Mouse (Mus musculus) MEL (cell line): Measurements from ENCODE around the gene Ubtd2. TPM values are rescaled to one million over a fixed set of nuclear protein-coding genes. Genes with fewer than 3 reads are reported as not detected.

Source experiments
- DNase-seq: peaks from one replicate; pipeline ENCODE4 v3.0.0; 2011; ENCODE audit warnings: low read depth, low spot score
- H3K27ac ChIP-seq: 2 replicates; pipeline ENCODE4 v1.5.1; 2012; ENCODE audit warnings: low read depth, mild to moderate bottlenecking, control low read depth, low read length, moderate library complexity; ENCODE audit not compliant: control insufficient read depth
- H3K27me3 ChIP-seq, 2 experiments: fragments of 150-350 bp in 1 of 2; sonication (generic) in 1 of 2; 2 replicates each; pipeline ENCODE4 v1.6.1; 2012; ENCODE audit warnings: low read length in 2 of 2, mild to moderate bottlenecking in 2 of 2, improper control_type of control experiment in 1 of 2, moderate library complexity in 1 of 2; ENCODE audit not compliant: insufficient read depth in 2 of 2, control insufficient read depth in 1 of 2
- H3K36me3 ChIP-seq, 2 experiments: 2 replicates each; pipeline ENCODE4 v1.6.1; 2012 to 2014; ENCODE audit warnings: low read length in 2 of 2, improper control_type of control experiment in 1 of 2, inconsistent platforms in 1 of 2, mild to moderate bottlenecking in 1 of 2; ENCODE audit not compliant: insufficient read depth in 2 of 2, control insufficient read depth in 1 of 2
- H3K4me1 ChIP-seq, 2 experiments: fragments of 150-350 bp in 1 of 2; sonication (generic) in 1 of 2; 2 replicates each; pipeline ENCODE4 v1.6.1; 2012; ENCODE audit warnings: low read length in 2 of 2, improper control_type of control experiment in 1 of 2, mild to moderate bottlenecking in 1 of 2; ENCODE audit not compliant: insufficient read depth in 2 of 2, control insufficient read depth in 1 of 2
- H3K4me3 ChIP-seq, 2 experiments: fragments of 150-350 bp in 1 of 2; sonication (generic) in 1 of 2; 2 replicates each; pipeline ENCODE4 v1.5.1; 2012; ENCODE audit warnings: low read depth in 2 of 2, low read length in 2 of 2, mild to moderate bottlenecking in 2 of 2, moderate library complexity in 2 of 2, control low read depth in 1 of 2, improper control_type of control experiment in 1 of 2; ENCODE audit not compliant: control insufficient read depth in 1 of 2, insufficient read depth in 1 of 2
- H3K79me2 ChIP-seq: 2 replicates; pipeline ENCODE4 v1.6.1; 2012; ENCODE audit warnings: mild to moderate bottlenecking, low read length, moderate library complexity; ENCODE audit not compliant: control insufficient read depth, poor library complexity, insufficient read depth
- H3K9ac ChIP-seq: 2 replicates; pipeline ENCODE4 v1.6.1; 2012; ENCODE audit warnings: low read depth, mild to moderate bottlenecking, control low read depth, low read length, moderate library complexity; ENCODE audit not compliant: control insufficient read depth, poor library complexity, severe bottlenecking
- H3K9me3 ChIP-seq: fragments of 150-350 bp; sonication (generic); replicated peaks from 2 replicates; pipeline ENCODE4 v1.6.1; 2012; ENCODE audit warnings: mild to moderate bottlenecking, low read length, improper control_type of control experiment, moderate library complexity; ENCODE audit not compliant: insufficient read depth
- CHD1 ChIP-seq: IDR thresholded peaks from 2 replicates; pipeline ENCODE4 v1.6.1; 2012; ENCODE audit warnings: low read depth, mild to moderate bottlenecking, inconsistent platforms, low read length, improper control_type of control experiment
- CHD2 ChIP-seq: IDR thresholded peaks from 2 replicates; pipeline ENCODE4 v1.6.1; 2011; ENCODE audit warnings: low read length, improper control_type of control experiment
- GABPA ChIP-seq: IDR thresholded peaks from 2 replicates; pipeline ENCODE4 v1.6.1; 2012; ENCODE audit warnings: low read depth, mild to moderate bottlenecking, inconsistent platforms, low read length, improper control_type of control experiment, moderate library complexity
- MAFK ChIP-seq: IDR thresholded peaks from 2 replicates; pipeline ENCODE4 v1.6.1; 2011; ENCODE audit warnings: low read depth, mild to moderate bottlenecking, low read length, improper control_type of control experiment, borderline replicate concordance
- MAX ChIP-seq: IDR thresholded peaks from 2 replicates; pipeline ENCODE4 v1.6.1; 2011; ENCODE audit warnings: low read length, improper control_type of control experiment
- POLR2A ChIP-seq, 2 experiments: IDR thresholded peaks; 2 replicates each; pipeline ENCODE4 v1.6.1; 2011 to 2012; ENCODE audit warnings: low read length in 2 of 2, mild to moderate bottlenecking in 2 of 2, control low read depth in 1 of 2, improper control_type of control experiment in 1 of 2, low read depth in 1 of 2, moderate library complexity in 1 of 2; ENCODE audit not compliant: control insufficient read depth in 1 of 2, insufficient read depth in 1 of 2, poor library complexity in 1 of 2
- RCOR1 ChIP-seq: IDR thresholded peaks from 2 replicates; pipeline ENCODE4 v1.6.1; 2012; ENCODE audit warnings: low read depth, mild to moderate bottlenecking, inconsistent platforms, low read length, improper control_type of control experiment
- SIN3A ChIP-seq: IDR thresholded peaks from 2 replicates; pipeline ENCODE4 v1.6.1; 2012; ENCODE audit warnings: low read length, improper control_type of control experiment, inconsistent platforms
- TBP ChIP-seq: IDR thresholded peaks from 2 replicates; pipeline ENCODE4 v1.8.0; 2011; ENCODE audit warnings: low read depth, low read length, improper control_type of control experiment
- USF1 ChIP-seq: IDR thresholded peaks from 2 replicates; pipeline ENCODE4 v1.6.1; 2014; ENCODE audit warnings: low read depth, mild to moderate bottlenecking, inconsistent platforms, low read length, improper control_type of control experiment, moderate library complexity
- USF2 ChIP-seq, 2 experiments: IDR thresholded peaks; 2 replicates each; pipeline ENCODE4 v1.6.1; 2011 to 2012; ENCODE audit warnings: improper control_type of control experiment in 2 of 2, low read length in 2 of 2, borderline replicate concordance in 1 of 2, inconsistent platforms in 1 of 2, low read depth in 1 of 2, mild to moderate bottlenecking in 1 of 2; ENCODE audit not compliant: insufficient read depth in 1 of 2
- ZNF384 ChIP-seq: IDR thresholded peaks from 2 replicates; pipeline ENCODE4 v1.6.1; 2012; ENCODE audit warnings: low read depth, mild to moderate bottlenecking, inconsistent platforms, low read length, improper control_type of control experiment
- polyA plus RNA-seq, 2 experiments: library from polyadenylated mRNA; stranded (reverse) in 1 of 2; unstranded in 1 of 2; fragments of >175 nt in 1 of 2; fragments of >200 nt in 1 of 2; gene quantifications; 2 replicates each; pipeline versions ENCODE4 v1.2.1 to v1.2.4; 2012; ENCODE audit warnings: low replicate concordance in 2 of 2, low read depth in 1 of 2; ENCODE audit not compliant: insufficient read length in 2 of 2, insufficient read depth in 1 of 2, missing spikeins in 1 of 2
- total RNA-seq: library from RNA; depleted of rRNA; stranded (reverse); fragments of 300-350 nt; gene quantifications from 2 replicates; pipeline ENCODE4 v1.2.3, GENCODE M21; 2012

Ubtd2 gene
- total and polyA plus RNA-seq, 3 experiments, result 25.7 to 28.7 TPM; not detected in 1

- peak; percentile 46; the same call in 1 of the 2 replicates for TF ChIP-seq MAFK
These were observed 38.1 kb downstream of the Ubtd2 start (continued) for GRCm38 (mm10) chr11:32493312-32493711.

DNA sequence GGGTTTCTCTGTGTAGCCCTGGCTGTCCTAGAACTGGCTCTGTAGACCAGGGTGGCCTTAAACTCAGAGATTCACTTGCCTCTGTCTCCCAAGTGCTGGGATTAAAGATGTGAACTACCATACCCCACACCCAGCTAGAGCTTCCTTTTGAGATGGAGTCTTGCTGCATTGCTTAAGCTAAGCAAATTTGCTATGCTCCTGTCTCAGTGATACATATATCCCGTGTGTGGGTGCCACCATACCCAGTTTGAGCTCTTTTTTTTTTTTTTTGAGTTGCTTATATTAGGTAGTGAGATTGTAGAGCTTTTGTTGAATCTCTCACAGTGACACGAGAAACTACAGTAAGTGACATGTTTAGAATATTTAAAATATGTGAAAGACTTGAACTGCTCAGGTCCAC lies 40.1 kb downstream of the Ubtd2 start:
- no peak overlapping the region for H3K27ac ChIP-seq
- H3K9me3 ChIP-seq, result no peaks in the 10 kb centered on the region
- H3K79me2 ChIP-seq, result no peaks in the 10 kb centered on the region; the same call in 1 of the 2 replicates
- H3K36me3 ChIP-seq, result peaks cover 0 to 30% of the 10 kb centered on the region in 2 experiments; a peak in 2 of 4 replicates
- H3K27me3 ChIP-seq, result no peaks in the 10 kb centered on the region
- H3K4me3 ChIP-seq, result no peak overlapping the region
- no peak for DNase-seq
- H3K9ac ChIP-seq, result no peak overlapping the region
- H3K4me1 ChIP-seq, result peaks cover 11 to 13% of the 10 kb centered on the region in 2 experiments
- TF ChIP-seq TBP, result no peak
- TF ChIP-seq USF2 (IDR thresholded peaks at IDR 0.05; ENCODE audit: borderline replicate concordance in 1 of 2, insufficient read depth in 1 of 2, low read depth in 1 of 2, low read length in 2 of 2), result no peak
- TF ChIP-seq SIN3A, result no peak
- no peak for TF ChIP-seq MAX
- no peak for TF ChIP-seq CHD1
- TF ChIP-seq GABPA, result no peak
- TF ChIP-seq ZNF384, result no peak
- TF ChIP-seq USF1, result no peak
- no peak for TF ChIP-seq RCOR1

DNA sequence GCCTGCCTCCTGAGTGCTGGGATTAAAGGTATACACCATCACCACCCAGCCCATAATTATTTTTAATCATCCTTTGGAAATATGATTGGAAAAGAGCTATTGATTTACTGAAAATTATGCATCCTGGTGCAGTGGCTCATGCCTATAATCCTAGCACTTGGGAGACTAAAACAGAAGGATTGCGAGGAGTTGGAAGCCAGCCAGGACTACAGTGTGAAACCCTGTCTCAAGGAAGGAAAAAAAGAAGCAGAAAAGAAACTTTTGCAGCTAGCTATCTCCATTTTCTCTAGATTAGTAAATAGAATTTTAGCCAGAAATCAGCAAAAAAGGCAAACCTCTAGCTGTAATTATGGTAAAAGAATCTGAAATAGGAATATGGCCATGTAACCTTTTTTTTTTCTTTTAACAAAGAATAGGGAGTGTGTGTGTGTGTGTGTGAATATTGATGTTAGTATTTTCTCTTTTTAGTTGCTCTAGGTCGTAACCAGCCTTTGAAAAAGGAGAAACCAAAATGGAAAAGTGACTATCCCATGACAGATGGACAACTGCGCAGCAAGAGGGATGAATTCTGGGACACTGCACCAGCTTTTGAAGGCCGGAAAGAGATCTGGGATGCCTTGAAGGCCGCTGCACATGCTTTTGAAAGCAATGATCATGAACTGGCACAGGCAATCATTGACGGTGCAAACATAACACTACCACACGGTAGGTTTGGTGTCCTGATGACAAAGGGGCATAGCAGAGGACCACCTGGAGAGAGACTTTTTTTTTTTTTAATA lies 43.8 kb downstream of the Ubtd2 start:
- Histone ChIP-seq H3K4me1 (peaks cover 0 to 3% of the 10 kb centered on the region in 2 experiments; a peak in 1 of 4 replicates), H3K36me3 (peaks cover 0 to 2% of the 10 kb centered on the region in 2 experiments; a peak in 3 of 4 replicates)
- TF ChIP-seq ZNF384 (0 out of 2 replicates have a peak, but pooled peaks have one; percentile 19), CHD2 (no peak), POLR2A (IDR thresholded peaks at IDR 0.05; ENCODE audit: control insufficient read depth in 1 of 2, insufficient read depth in 1 of 2, low read depth in 1 of 2, low read length in 2 of 2, poor library complexity in 1 of 2) (no peak)
- TF ChIP-seq, all 39 proteins: peak for 1
- no peak for DNase-seq
- Histone ChIP-seq H3K4me3 (no peak overlapping the region), H3K27ac (no peak overlapping the region), H3K9ac (no peak overlapping the region), H3K9me3 (no peaks in the 10 kb centered on the region), H3K27me3 (no peaks in the 10 kb centered on the region), H3K79me2 (no peaks in the 10 kb centered on the region; the same call in 1 of the 2 replicates)
